Mouse (Mus musculus): ENCODE results near the gene Zfp12. TPM values are rescaled to one million over a fixed set of nuclear protein-coding genes. Genes with fewer than 3 reads are reported as not detected.

Zfp12 gene
- polyA plus RNA-seq, 2 experiments, result 1.8 to 2.3 TPM

DNA sequence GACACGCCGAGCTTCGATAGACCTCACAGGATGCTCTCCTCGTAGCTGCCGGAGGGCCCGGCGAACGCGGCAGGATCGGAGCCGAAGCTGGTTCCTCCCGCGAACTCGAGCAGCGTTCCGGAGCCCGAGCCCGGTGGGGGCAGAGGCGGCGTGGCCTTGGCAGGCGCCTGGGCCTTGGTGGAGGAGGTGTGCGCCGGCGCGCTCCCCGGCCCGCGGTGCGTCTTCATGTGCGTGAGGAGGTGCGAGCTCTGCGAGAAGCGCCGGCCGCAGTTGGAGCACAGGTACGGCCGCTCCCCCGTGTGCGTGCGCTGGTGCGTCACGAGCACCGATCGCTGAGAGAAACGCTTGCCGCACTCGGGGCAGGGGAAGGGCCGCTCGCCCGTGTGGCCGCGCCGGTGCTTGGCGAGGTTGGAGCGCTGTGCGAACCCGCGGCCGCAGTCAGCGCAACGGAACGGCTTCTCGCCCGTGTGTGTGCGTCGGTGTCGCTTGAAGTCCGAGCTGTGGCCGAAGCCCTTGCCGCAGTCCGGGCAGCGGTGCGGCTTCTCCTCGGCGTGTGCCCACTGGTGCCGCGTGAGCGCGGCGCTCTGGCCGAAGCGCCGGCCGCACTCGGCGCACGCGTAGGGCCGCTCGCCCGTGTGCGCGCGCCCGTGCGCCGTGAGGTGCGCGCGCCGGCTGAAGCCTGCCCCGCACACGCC is 18.4 kb downstream of the Zfp12 start:
- no peaks in the 10 kb centered on the region for H3K36me3 ChIP-seq (replicated peaks; ENCODE audit: control insufficient read depth, insufficient read depth, low read depth)
- DNase-seq (ENCODE audit: low read depth in 3 of 3, low spot score in 3 of 3), result no peak
- WGBS (ENCODE audit: insufficient replicate concordance), result 9% methylated on average over 81 of the region's 103 CpGs
- no peaks in the 10 kb centered on the region for H3K4me1 ChIP-seq (replicated peaks; ENCODE audit: control insufficient read depth in 2 of 2, insufficient read depth in 2 of 2, low read length in 1 of 2)
- peaks cover 58% of the 10 kb centered on the region for H3K27me3 ChIP-seq (ENCODE audit: control insufficient read depth, insufficient read depth, low read length)
- peak overlapping the region; percentile 3 to 31; a peak in 2 of 4 replicates for H3K4me3 ChIP-seq (ENCODE audit: insufficient read depth in 1 of 2, low read depth in 2 of 2, low read length in 2 of 2)
- no peak overlapping the region for H3K27ac ChIP-seq
- TF ChIP-seq EP300 (IDR thresholded peaks at IDR 0.05; ENCODE audit: low read depth) (no peak), CTCF (IDR thresholded peaks at IDR 0.05; ENCODE audit: low read depth) (no peak)
- H3K9me3 ChIP-seq (ENCODE audit: control insufficient read depth, low read length), result no peaks in the 10 kb centered on the region
- H3K4me2 ChIP-seq (ENCODE audit: low read depth), result peak overlapping the region; percentile 38
- ATAC-seq (ENCODE audit: insufficient read depth), result no peak
- H3K9ac ChIP-seq (replicated peaks), result no peak overlapping the region

- TF ChIP-seq EP300 (IDR thresholded peaks at IDR 0.05; ENCODE audit: low read depth) (no peak), CTCF (IDR thresholded peaks at IDR 0.05; ENCODE audit: low read depth) (no peak)
- no peak overlapping the region for H3K27ac ChIP-seq
- H3K4me1 ChIP-seq (replicated peaks; ENCODE audit: control insufficient read depth in 2 of 2, insufficient read depth in 2 of 2, low read length in 1 of 2), result no peaks in the 10 kb centered on the region
- H3K9ac ChIP-seq (replicated peaks), result no peak overlapping the region
- H3K27me3 ChIP-seq (ENCODE audit: control insufficient read depth, insufficient read depth, low read length), result peaks cover 58% of the 10 kb centered on the region
- DNase-seq (ENCODE audit: low read depth in 3 of 3, low spot score in 3 of 3), result no peak
- peak overlapping the region; percentile 3 to 31; a peak in 2 of 4 replicates for H3K4me3 ChIP-seq (ENCODE audit: insufficient read depth in 1 of 2, low read depth in 2 of 2, low read length in 2 of 2)
- 10% methylated on average over 81 of the region's 81 CpGs for WGBS (ENCODE audit: insufficient replicate concordance)
- peak overlapping the region; percentile 38 for H3K4me2 ChIP-seq (ENCODE audit: low read depth)
- no peaks in the 10 kb centered on the region for H3K9me3 ChIP-seq (ENCODE audit: control insufficient read depth, low read length)
- H3K36me3 ChIP-seq (replicated peaks; ENCODE audit: control insufficient read depth, insufficient read depth, low read depth), result no peaks in the 10 kb centered on the region
- ATAC-seq (ENCODE audit: insufficient read depth), result no peak
Observed at GRCm38 (mm10) chr5:143253881-143254486, 19.0 kb downstream of the Zfp12 start.

DNA sequence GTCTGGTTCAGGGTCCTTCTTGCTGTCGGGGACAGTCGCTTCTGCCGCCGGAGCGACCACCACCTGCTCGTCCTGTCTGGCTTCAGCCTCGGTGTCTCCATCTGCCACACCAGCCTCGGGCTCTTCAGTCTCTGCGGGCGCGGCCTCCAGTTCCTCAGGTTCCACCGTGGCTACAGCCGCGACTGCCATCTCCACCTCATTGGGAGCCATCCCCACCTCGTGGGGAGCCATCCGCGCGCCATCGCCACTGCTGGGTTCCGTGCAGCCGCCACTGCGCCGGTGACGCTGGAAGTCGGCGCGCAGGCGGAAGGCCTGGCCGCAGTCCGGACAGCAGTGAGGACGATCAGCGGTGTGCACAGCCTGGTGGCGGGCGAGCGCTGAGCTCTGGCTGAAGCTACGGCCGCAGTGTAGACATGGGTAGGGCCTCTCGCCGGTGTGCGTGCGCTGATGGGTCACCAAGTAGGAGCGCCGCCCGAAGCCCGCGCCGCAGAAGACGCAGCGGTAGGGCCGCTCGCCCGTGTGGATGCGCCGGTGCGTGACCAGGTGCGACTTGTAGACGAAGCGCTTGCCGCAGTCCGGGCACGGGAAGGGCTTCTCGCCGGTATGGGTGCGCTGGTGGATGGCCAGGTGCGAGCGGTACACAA is 19.6 kb downstream of the Zfp12 start:
- DNase-seq (ENCODE audit: low read depth in 3 of 3, low spot score in 3 of 3) (no peak), ATAC-seq (ENCODE audit: insufficient read depth) (no peak)
- no peak overlapping the region for H3K27ac ChIP-seq
- no peak overlapping the region for H3K9ac ChIP-seq (replicated peaks)
- no peak overlapping the region for H3K4me2 ChIP-seq (ENCODE audit: low read depth)
- H3K27me3 ChIP-seq (ENCODE audit: control insufficient read depth, insufficient read depth, low read length), result peaks cover 58% of the 10 kb centered on the region
- no peaks in the 10 kb centered on the region for H3K36me3 ChIP-seq (replicated peaks; ENCODE audit: control insufficient read depth, insufficient read depth, low read depth)
- H3K9me3 ChIP-seq (ENCODE audit: control insufficient read depth, low read length), result no peaks in the 10 kb centered on the region
- H3K4me1 ChIP-seq (replicated peaks; ENCODE audit: control insufficient read depth in 2 of 2, insufficient read depth in 2 of 2, low read length in 1 of 2), result no peaks in the 10 kb centered on the region
- no peak overlapping the region for H3K4me3 ChIP-seq (ENCODE audit: insufficient read depth in 1 of 2, low read depth in 2 of 2, low read length in 2 of 2)
- 10% methylated on average over 66 of the region's 66 CpGs for WGBS (ENCODE audit: insufficient replicate concordance)
- no peak for TF ChIP-seq CTCF (IDR thresholded peaks at IDR 0.05; ENCODE audit: low read depth)
- TF ChIP-seq EP300 (IDR thresholded peaks at IDR 0.05; ENCODE audit: low read depth), result no peak

DNA sequence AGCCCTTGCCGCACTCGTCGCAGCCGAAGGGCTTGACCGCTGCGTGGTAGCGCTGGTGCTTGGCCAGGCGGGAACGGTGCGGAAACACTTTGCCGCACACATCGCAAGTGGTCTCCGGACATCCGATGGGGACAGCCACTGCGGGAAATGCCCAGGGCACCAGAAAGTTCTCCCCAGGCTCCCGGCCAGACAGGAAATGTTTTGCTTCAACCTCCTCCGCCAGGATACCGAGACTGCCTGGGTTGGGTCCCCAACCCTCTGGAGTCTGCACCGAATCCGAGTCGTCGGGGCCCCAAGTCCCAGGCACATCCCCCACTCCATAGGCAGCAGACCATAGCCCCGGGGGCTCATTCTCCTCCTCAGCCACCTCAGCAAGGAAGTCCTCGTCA is 20.2 kb downstream of the Zfp12 start:
- Histone ChIP-seq H3K4me1 (replicated peaks; ENCODE audit: control insufficient read depth in 2 of 2, insufficient read depth in 2 of 2, low read length in 1 of 2) (no peaks in the 10 kb centered on the region), H3K9ac (replicated peaks) (no peak overlapping the region), H3K4me3 (ENCODE audit: insufficient read depth in 1 of 2, low read depth in 2 of 2, low read length in 2 of 2) (no peak overlapping the region), H3K9me3 (ENCODE audit: control insufficient read depth, low read length) (no peaks in the 10 kb centered on the region), H3K27me3 (ENCODE audit: control insufficient read depth, insufficient read depth, low read length) (peaks cover 58% of the 10 kb centered on the region), H3K4me2 (ENCODE audit: low read depth) (no peak overlapping the region), H3K36me3 (replicated peaks; ENCODE audit: control insufficient read depth, insufficient read depth, low read depth) (no peaks in the 10 kb centered on the region), H3K27ac (no peak overlapping the region)
- no peak for DNase-seq (ENCODE audit: low read depth in 3 of 3, low spot score in 3 of 3)
- TF ChIP-seq EP300 (IDR thresholded peaks at IDR 0.05; ENCODE audit: low read depth), result no peak
- TF ChIP-seq CTCF (IDR thresholded peaks at IDR 0.05; ENCODE audit: low read depth), result no peak
- ATAC-seq (ENCODE audit: insufficient read depth), result no peak
- 9% methylated on average over 24 of the region's 24 CpGs for WGBS (ENCODE audit: insufficient replicate concordance)

DNA sequence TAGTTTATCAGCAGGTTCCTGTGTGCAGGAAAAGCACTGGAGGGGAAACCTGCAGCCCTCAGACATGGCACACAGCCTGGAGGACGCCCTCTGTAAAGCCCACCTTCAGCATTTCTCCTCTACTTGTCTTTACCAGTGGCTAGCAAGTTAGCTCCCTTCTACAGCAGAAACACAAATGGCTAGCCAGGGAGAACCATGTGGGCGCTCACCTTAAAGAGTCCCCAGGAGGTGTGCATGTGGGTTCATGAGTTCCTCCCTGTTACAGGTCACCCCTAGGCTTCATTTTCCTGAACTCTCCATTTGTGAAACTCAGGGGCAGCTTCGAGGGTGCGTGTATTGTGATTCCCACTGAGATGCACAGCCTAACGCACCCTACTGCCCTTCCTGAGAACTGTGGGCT is 20.8 kb downstream of the Zfp12 start:
- Histone ChIP-seq H3K4me3 (ENCODE audit: insufficient read depth in 1 of 2, low read depth in 2 of 2, low read length in 2 of 2) (no peak overlapping the region), H3K4me2 (ENCODE audit: low read depth) (no peak overlapping the region), H3K36me3 (replicated peaks; ENCODE audit: control insufficient read depth, insufficient read depth, low read depth) (no peaks in the 10 kb centered on the region), H3K9me3 (ENCODE audit: control insufficient read depth, low read length) (no peaks in the 10 kb centered on the region), H3K9ac (replicated peaks) (no peak overlapping the region), H3K4me1 (replicated peaks; ENCODE audit: control insufficient read depth in 2 of 2, insufficient read depth in 2 of 2, low read length in 1 of 2) (no peaks in the 10 kb centered on the region), H3K27ac (no peak overlapping the region), H3K27me3 (ENCODE audit: control insufficient read depth, insufficient read depth, low read length) (peaks cover 58% of the 10 kb centered on the region)
- ATAC-seq (ENCODE audit: insufficient read depth) (no peak), DNase-seq (ENCODE audit: low read depth in 3 of 3, low spot score in 3 of 3) (no peak)
- WGBS (ENCODE audit: insufficient replicate concordance), result 48% methylated on average over 5 of the region's 5 CpGs
- TF ChIP-seq CTCF (IDR thresholded peaks at IDR 0.05; ENCODE audit: low read depth) (no peak), EP300 (IDR thresholded peaks at IDR 0.05; ENCODE audit: low read depth) (no peak)
